Mouse (Mus musculus) heart, postnatal 10 days (tissue): Measurements from ENCODE around the gene Atxn2. TPM values are rescaled to one million over a fixed set of nuclear protein-coding genes. Genes with fewer than 3 reads are reported as not detected.

Experiments used
- DNase-seq, 2 experiments: peaks; one replicate each; pipeline ENCODE4 v3.0.0; 2021
- intact Hi-C: fragments of 180-260 bp; cut with DNase I; formaldehyde crosslinking; loops from one replicate; pipeline ENCODE4 v1.15.1; 2025
- total RNA-seq, 2 experiments: library from RNA; stranded (reverse); gene quantifications; 2 replicates each; pipeline ENCODE4 v1.2.3; 2021

Atxn2 gene
- total RNA-seq, 2 experiments from 2014 or later = 173 to 177 TPM

GRCm38 (mm10) chr5:121812526-121813243, 101.5 kb downstream of the Atxn2 start:
- DNase-seq = no peak
- intact Hi-C loops = no loop called here

DNA sequence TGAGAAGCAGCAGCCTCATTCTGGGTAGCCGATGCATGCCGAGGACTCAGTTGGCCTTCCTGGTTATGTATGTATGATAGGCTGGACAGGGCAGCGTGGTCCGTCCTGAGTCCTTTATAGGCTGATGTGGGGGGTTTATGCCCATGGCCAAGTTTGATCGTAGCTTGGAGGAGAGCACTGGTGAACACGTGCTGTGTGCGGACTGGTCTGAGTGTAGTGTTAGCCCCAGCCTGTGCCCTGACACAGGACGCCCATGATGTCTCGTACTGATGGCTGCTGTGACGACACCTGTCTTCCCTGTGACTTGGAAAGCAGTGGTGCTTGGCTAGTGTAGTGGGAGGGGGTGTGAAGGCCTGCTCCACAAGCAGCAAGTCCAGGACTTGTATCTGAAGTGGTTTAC, 102.6 kb downstream of the Atxn2 start:
- intact Hi-C loops = loop anchor here (2.0 kb wide), 1 partner anchor 29 kb away; no protein-coding TSS in a partner anchor
- peak in 1 of 2 experiments; percentile 12 for DNase-seq

DNA sequence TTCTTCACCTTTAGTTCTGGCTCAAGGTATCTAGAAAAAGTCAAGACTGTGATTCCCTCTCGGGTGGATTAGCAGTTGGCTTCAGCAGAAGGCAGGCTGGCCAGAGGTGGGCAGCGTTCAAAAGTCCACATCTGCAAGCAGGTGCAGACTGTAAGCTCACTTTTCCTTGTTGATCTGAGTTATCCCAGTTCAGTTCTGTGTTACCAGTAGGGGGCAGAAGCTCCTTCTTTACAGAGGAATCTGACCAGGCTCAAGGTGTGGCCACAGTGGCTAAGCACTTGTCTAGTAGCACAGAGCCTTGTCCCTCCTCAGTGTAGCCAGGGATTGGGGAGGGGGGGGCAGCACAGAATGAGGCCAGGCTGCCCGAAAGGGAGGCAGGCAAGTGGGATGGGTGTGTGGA, 103.9 kb downstream of the Atxn2 start:
- DNase-seq = peak; percentile 80 to 83
- intact Hi-C loops = loop anchor here (2.0 kb wide), 1 partner anchor 28 kb away; no protein-coding TSS in a partner anchor

- no peak for DNase-seq
- intact Hi-C loops = loop anchor here (2.0 kb wide), 1 partner anchor 27 kb away; no protein-coding TSS in a partner anchor
Observed at GRCm38 (mm10) chr5:121815867-121816380, 104.8 kb downstream of the Atxn2 start.

DNA sequence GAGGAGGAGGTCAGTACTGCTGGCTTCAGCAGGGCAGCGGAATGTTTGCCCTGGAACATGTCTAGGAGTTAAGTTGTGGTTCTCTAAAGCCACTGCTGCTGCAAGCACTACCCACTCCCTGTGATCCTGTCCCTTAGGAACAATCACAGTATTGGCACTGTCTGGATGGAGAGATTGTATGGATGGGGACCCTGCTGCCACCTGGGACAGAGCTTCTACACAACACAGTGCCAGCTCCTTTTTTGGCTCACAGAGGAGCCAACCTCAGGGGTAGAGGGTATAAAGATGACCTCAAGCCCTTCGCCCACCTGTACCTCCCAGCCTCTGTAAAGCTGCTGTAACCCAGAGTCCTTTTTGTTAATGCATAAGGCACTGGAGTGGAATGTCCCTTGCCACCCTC, 105.5 kb downstream of the Atxn2 start:
- no peak for DNase-seq
- intact Hi-C loops = no loop called here

DNA sequence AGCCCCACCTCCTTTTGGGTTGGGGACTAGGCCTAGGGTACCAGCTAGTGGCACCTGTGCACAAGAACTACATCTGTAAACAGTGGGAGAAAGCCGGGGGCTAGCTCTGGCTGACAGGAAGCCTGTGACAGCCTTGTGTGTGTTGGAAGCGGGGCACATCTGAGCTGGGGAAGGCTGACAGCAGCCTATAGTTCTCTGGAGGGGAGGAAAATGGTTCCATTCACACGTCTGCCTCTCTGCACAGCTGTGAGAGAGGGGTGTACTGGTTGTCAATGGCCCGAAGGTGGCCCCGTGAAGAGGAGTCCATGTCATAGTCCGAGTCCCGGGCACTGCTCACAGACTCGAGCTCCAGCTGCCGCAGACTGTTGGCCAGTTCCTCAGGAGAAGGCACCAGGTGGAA, 106.4 kb downstream of the Atxn2 start:
- DNase-seq = no peak
- intact Hi-C loops = no loop called here

DNA sequence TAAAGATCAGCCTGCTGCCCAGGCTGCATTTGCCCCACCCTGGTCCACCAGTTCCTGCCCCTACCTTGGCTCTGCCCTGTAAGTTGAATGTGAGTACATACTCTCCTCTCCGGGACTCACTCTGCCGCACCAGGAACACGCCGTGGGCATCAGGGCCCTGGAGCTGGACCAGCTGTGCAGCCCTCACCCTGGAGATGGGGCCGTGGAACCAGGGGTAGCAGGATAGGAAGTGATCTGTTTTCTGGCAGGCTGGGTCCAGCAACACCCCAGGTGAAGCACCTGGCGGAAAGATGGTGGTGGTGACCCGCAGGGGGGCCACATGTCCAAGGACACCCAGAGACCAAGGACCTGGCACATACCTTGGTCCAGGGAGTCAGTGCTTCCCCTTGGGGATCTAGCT, 107.3 kb downstream of the Atxn2 start:
- DNase-seq = peak in 1 of 2 experiments; percentile 7
- intact Hi-C loops = no loop called here

- no peak for DNase-seq
- intact Hi-C loops = no loop called here
Observed at GRCm38 (mm10) chr5:121818862-121819261, 107.7 kb downstream of the Atxn2 start.

DNA sequence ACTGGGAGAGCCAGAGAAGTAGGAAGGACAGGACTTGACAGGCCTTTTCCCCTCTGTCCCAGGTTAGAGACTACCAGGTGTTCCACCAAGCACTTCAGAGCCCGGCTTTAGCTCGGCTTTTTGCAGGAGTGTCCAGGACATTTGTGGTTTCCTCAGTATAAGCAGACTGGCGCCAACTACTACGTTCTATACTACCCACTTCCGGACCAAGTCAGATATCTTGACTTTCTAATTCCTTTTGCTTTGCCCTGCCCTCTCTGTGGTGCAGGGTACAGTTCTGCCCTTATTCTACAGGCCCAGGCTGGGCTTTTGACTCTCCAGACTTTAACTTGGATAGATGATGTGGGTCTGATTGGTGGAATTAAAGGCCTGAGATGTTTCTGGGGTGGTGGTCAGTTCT, 108.4 kb downstream of the Atxn2 start:
- DNase-seq = no peak
- intact Hi-C loops = no loop called here

DNA sequence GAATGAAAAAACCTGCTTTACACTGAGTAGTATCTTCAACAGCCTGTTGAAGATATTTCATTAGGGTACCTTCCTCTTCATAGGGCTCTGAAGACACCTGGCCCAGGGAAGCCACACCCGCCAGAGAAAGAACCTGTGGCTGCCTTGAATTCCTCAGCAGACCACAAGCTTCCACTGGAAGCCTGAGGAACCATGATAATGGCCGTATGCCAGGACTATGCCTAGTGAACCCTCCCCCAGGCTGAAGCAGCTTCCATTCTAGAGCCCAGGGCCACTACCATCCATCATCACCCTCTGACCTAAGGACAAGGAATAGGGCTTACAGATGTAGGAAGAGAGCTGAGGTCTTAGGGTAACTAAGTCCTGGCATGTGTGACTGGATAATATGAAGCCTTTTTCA, 109.0 kb downstream of the Atxn2 start:
- intact Hi-C loops = no loop called here
- DNase-seq = peak in 1 of 2 experiments; percentile 13

- intact Hi-C loops = no loop called here
- peak in 1 of 2 experiments; percentile 8 for DNase-seq
Observed at GRCm38 (mm10) chr5:121820657-121821056, 109.5 kb downstream of the Atxn2 start.

- intact Hi-C loops = no loop called here
- DNase-seq = peak in 1 of 2 experiments; percentile 10
Observed at GRCm38 (mm10) chr5:121821116-121821515, 110.0 kb downstream of the Atxn2 start.

GRCm38 (mm10) chr5:121821552-121821951, 110.4 kb downstream of the Atxn2 start:
- intact Hi-C loops = no loop called here
- DNase-seq = peak in 1 of 2 experiments; percentile 19

DNA sequence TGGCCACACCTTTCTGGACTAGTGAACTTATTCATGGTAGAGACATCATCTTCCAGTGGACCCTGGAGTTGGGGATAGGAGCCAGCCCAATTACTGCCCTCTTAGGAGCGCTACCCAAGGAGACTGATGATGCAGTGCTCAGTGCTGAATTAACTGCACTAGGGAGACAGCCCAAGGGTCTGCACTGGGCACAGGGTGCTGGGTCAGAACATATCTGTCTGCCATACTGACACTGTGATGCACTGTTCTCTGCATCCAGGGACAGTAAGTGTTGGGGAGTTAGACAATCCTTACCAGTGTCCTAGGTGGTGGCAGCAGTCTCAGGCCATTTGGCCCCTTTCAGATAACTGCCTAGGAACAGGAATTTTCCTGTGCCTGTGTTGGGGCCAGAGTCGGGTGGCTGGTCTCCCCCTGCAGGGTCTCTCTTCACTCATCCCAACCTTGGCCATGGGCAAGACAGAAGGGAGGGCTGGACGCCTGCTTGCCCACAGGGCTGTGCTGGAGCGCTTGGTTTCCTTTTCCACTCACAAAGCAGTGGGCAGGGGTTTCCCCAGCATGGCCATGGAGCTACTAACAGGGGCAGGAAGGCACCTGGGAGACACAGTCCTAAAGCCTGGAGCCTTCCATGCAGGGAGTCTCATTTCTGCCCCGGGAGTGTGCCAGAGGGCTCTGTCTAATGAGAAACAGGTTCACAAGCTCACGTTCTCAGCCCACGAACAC, 111.8 kb downstream of the Atxn2 start:
- peak in 1 of 2 experiments; percentile 17 for DNase-seq

GRCm38 (mm10) chr5:121823668-121824067, 112.5 kb downstream of the Atxn2 start:
- intact Hi-C loops = no loop called here
- no peak for DNase-seq

More for the DNA sequence above, 111.8 kb downstream of the Atxn2 start:
- intact Hi-C loops = no loop called here

DNA sequence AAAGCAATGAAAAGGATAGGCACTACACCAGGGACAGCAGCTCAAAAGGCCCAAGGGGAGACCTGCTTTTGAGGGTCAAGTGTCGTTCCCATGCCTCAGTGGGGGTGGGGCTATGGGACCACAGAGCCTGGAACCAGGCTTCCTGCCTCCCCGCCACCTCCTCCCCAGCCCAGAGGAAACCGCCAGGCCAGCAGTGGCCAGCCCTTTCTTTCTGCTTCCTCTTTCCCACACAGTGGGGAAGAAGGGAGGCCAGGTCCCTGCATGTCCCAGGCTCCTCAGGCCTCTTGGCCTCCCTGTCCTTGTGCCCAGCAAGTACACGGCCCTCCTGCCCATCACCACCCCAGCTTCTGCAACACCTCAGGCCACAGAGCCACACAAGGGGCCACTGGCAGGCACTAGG, 113.0 kb downstream of the Atxn2 start:
- DNase-seq = peak; percentile 61 to 62
- intact Hi-C loops = no loop called here

- intact Hi-C loops = no loop called here
- DNase-seq = no peak
Observed at GRCm38 (mm10) chr5:121825606-121826005, 114.5 kb downstream of the Atxn2 start.

DNA sequence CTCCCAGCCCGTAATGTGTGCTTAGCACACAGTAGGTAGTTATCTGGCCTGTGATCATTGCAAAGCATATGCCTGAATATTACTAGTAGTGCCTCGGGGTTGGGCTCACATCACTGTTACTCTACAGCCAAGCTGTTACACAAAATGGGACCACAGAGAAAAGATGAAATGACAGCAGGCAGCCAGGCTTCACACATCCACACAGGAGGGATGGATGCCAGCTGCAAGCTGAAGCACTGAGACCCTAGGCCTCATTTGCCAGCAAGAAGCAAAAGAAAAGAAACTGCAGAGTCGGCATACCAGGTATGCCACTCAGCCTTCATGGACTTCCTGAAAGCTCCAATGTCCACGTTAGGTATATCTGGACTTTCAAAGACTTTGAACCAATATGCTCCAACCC, 116.7 kb downstream of the Atxn2 start:
- no peak for DNase-seq
- intact Hi-C loops = no loop called here

DNA sequence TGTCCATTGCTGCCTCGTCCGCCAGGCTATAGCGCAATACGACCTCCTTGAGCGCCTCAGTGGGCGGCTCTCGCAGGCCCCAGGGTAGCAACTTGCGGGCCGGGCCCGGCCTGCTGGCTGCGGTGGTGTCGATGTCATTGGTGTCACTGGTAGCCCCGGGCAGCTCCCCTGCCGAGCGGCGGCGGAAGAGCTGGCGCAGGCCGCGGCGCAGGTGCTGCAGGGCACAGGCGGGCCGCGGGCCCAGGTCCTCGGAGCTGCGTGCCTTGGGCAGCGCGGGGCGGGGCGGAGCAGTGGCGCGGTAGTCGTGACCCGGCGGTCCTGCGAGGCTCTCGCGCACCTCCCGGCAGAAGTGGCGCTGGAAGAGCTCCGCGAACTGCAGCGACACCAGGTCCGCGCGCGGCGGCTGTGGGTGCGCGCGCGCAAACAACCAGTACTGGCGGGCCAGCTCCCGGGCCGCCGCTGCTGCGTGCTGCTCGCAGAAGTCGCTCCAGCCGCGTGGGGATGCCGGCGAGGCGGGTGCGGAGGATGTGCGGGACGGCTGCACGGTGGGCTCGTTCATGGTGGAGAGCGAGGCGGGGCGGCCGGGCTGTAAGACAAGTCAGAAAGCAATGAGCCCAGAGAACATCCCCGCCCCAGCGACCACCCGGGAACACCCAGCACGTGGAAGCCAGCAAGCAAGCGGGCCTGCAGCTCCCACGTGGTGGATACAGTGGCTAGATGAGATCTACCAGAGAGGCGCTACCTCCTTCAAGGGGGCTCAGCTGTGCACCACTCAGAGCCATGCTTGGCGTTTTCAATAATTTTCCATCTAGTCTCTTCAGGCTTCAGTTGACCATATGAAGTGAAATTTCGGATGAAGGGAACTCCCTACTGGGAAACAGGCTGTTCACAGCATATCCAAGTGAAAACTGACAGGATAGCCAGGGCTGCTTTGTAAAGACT, 117.6 kb downstream of the Atxn2 start:
- intact Hi-C loops = no loop called here
- no peak for DNase-seq

DNA sequence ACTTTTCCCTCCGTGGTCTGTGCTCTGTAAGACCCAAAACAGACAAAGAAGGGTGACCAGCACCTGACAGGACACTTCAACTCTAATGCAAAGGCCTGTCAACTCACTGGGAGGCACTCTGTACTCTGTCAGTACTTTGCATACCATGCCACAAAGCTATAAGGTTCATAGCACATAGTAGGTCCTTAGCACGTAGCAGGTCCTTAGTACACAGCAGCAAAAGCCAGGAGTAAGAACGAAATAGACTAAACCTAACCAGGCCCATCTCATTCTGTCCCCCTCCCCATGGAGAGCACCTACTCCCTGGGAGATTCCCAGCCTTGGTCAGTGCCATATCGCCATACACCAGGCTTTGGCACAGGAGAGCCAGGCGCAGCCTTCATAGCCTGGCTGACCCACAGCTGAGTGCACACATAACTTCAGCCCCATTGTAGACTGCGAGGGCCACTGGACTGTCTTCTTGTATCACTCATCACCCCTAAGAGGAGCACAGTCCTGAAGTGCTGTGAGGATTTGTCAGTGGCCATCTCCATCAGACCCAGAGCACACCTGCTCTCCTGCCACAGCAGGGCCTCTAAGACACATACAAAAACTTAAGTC, 120.0 kb downstream of the Atxn2 start:
- intact Hi-C loops = no loop called here

More for the DNA sequence above, 120.0 kb downstream of the Atxn2 start:
- DNase-seq = no peak
